Mouse (Mus musculus) cerebral cortex, adult 2 months (tissue): ENCODE measurements around the gene Defa28.

Experiments used
- WGBS: fragments of 180-500 bp; shearing (Covaris S2); methylation state at CpG from one replicate; pipeline ENCODE4 v1.1.7; 2018; 5-methylcytosine and 5-hydroxymethylcytosine counted together

Defa28 gene

GRCm38 (mm10) chr8:21582706-21583105, at the start of gene Defa28:
Gene Defa28 (plus strand): TSS chr8:21583006.
- no CpG with 5 or more reads among the region's 1 CpGs for WGBS

GRCm38 (mm10) chr8:21565086-21565485, 17.7 kb upstream of the Defa28 start, which contains the start of gene Defa37:
Gene Defa37 (plus strand): TSS chr8:21565386.
- WGBS = no CpG with 5 or more reads among the region's 1 CpGs

GRCm38 (mm10) chr8:21594408-21594807, 11.6 kb downstream of the Defa28 start, which contains the start of gene Gm7861:
Gene Gm7861 (minus strand): TSS chr8:21594508.
- WGBS = no CpG with 5 or more reads among the region's 1 CpGs

- 92% methylated on average over 1 of the region's 1 CpGs for WGBS
These were observed 35.1 kb downstream of the Defa28 start, which contains the start of gene Defa26 for GRCm38 (mm10) chr8:21617883-21618282. Gene Defa26 (plus strand): TSS chr8:21618183.
